Mouse (Mus musculus): Measurements from ENCODE around the gene Hist2h2aa1.

Gene Hist2h2aa1

DNA sequence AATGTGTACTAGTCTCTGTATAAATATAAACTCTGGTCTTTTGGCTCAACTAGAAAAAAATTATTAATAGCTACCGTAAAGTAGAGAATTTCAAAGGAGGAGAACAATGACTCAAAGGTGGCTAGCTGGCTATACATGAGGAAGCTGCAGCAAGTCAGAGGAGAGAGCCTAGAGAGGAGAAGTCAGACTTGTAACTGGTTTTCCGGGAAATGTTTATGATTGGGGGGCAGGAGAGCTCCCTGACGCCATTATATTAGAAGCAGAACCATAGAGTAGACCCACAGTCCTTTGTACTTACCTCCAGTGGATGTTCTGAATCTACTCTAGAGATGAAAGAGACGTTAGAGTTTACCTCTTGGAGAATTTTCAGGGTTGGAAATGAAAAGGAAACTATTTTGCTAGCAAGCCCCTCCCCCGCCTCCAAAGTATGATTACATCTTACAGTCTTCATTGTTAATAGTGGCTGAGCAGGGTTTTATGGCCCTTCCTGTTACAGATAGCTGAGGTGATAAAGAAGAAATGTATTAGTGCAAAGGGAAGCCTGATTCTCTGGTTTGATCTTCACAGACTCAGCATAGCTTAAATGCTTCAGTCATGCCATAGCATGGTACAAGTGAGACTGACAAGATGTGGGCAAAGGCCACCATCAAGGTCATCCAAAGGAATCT, 10.8 kb downstream of the Hist2h2aa1 start:
- no peak for DNase-seq

DNA sequence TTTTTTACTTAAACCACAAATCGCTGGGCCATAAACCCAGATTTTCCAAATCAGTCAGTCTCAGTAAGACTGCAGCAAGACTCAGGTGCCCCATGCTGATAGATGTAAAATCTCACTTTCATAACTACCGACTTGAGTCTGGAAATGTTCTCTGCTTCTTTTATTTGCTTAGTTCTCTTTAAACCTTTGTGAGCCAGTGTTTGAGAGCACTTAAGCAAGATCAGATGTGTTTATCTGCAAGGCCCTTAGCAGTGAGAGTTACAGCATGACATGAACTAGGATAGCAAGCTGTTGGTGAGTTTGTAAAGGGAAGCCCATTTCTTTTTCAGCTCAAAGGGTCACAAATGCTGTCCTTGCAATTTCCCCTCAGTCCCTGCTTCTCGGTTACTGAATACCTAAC, 11.9 kb downstream of the Hist2h2aa1 start:
- no peak for DNase-seq

DNA sequence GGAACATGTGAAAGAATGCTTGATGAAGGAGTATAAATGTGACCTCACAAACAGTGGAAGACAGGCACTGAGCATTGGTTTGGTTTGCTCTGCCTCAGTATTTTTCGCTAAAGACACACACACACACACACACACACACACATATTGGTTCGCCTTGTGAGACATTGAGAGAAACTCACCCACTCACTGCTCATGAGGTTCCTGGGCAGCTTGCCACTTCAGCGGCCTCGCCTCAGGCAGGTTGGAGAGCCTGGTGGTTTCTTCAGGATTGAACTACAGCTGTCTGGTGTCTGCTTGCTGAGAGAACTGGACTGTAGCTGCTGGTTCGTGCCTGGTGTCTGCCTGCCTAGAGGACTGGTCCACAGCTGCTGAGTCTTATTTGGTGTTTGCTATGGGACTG, 14.9 kb downstream of the Hist2h2aa1 start:
- DNase-seq: no peak

DNA sequence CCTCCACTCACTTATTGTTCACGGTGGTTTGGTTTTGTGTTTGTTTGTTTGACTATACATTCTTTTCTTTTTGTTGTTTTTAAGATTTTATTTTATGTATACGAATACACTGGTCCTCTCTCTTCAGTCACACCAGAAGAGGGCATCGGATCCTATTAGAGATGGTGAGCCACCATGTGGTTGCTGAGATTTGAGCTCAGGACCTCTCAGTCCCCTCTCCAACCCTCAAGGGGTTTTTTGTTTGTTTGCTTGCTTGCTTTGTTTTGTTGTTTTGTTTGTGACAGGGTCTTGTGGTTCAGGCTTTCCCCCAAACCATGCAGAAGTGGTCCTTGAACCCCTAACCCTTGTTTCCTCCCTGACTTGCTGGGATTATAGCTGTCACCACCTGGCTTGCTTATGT, 16.3 kb downstream of the Hist2h2aa1 start:
- DNase-seq: no peak

DNA sequence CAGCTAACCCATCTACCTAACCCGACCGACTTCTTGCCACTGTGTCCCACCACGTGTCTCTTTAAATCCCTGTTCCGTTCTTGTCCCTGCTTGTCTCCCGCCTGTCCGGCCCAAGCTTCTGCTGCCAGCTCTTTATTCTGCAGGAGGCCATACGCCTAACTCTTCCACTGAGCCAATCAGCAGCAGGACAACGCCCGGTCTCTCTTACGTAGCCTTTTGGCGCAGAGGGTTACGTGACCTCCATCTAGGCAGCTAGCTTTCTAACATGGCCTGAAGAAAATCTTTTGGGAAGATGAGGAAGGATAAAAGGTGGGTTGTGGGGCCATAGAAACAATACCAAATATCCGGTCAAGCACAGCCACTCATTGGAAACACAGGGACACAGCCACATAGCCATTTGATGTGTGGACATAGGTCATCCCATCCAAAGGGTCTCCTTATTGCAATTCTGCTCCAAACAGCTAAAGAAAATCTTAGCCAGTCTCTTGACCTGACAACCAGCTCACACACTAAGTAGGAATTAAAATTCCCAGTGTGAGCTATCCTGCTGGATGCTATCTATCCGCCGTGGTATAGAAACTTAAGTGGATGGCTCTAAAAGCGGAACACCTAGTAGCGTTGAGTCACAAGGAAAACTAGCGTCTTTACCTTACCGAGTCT, 17.0 kb downstream of the Hist2h2aa1 start:
- DNase-seq: peak; percentile 56

DNA sequence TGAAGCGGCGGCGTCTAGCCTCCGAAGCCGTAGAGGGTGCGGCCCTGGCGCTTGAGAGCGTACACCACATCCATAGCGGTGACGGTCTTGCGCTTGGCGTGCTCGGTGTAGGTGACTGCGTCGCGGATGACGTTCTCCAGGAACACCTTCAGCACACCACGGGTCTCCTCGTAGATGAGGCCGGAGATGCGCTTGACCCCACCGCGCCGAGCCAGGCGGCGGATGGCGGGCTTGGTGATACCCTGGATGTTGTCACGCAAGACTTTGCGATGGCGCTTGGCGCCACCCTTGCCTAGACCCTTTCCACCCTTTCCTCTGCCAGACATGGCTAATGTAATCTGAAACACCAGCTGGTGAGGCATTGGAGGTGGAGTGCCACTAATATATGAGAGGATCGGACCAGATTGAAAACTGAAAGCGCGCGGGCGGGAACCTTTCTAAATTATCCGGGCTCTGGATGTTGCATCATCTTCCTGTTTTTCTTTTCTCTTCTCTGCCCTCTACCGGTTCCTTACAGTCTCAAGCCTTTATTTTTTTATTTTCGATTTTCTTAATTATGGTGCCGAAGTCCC, 17.8 kb downstream of the Hist2h2aa1 start, which contains the start of gene Hist2h4:
Gene Hist2h4, minus strand, starts transcription at position 333 of the 572 bp plus-strand sequence.
- DNase-seq: peak; percentile 91

DNA sequence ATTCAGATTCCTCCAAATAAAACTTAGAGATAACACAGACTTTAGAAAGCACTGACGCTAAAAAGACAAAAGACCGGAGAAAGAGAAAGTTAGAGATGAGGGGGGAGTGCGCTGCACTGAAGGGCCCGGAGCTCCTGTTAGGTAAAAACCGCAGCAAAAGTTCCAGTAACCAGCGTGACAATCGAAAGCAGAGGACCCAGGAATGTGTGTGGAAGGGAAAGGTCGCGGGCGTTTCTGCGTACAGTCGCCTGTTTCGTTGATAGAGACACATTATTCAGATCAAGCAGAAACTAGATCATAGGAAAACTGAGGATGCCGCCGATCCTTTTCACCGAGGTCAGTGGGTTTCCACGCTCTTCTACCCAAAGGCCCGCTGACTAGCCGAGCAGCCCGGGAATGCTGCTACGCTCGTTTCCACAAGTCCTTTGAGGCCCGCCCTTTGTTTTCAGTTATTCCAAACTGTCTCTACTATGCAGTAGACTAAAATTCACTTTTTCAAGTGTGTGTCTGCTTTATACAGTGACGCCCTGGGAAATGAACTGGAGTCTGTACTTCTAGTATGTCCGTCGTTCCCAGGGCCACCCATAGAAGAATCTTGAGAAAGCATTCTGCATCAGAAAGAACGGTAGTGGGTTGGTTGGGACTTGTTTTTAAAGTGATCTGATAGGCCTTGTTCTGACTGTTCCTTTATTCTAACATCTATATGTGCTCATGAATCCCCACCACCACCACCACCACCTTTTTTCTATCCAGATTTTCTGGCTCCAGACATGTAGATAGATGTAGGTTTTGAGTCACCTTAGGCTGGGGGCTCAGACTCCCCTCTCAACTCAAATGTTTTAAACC, 18.5 kb downstream of the Hist2h2aa1 start:
- DNase-seq: peak; percentile 65

DNA sequence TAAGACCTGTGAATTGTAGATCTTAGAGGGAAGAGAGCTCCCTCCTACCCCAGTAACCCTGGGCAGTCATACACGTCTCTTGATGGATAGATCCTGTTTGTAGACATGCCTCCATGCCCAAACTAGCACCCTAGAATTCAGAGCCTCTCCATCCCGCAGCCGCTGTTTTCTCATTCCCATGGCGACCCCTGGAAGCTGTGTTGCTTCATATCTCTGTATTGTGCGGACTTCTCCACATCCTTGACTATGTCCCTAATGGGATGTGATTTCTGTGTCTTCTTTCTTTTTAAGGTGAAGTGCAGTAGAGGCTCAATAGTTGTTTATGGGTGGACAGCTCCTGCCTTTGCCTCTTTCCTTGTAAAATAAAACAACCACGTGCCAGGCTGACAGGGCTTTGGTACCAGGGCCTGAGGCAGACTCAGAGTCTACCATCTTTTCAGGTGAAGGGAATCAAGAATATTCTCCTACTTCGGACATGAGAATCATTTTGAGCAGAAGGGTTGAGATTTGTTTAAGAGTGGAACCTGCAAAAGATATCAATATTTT, 19.2 kb downstream of the Hist2h2aa1 start:
- no peak for DNase-seq

DNA sequence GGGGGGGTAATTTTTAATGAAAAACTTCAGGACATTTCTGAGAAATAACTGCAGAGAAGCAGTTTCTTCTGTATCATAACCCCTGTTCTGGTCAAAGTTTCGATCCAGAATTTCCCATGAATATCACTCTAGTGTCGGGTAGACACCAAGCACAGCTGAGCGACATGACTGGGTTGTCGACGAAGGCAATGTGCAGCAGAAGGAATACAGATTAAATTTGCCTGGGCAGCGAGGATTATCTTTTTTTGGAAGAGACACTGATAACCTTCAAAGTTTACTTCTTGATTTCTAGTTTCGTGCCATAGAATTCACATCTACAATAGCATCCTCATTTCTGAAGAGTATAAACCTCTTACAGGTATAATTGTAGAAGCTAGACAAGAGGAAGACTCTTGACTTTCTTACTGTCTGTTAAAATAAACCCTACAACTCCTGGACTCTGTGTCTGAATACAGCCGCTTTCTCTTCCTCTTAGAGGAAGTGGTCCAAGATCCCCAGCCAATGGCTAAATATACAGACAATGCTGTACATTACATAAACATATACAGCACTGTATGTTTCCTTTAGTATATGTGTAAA, 20.9 kb downstream of the Hist2h2aa1 start:
- no peak for DNase-seq

DNA sequence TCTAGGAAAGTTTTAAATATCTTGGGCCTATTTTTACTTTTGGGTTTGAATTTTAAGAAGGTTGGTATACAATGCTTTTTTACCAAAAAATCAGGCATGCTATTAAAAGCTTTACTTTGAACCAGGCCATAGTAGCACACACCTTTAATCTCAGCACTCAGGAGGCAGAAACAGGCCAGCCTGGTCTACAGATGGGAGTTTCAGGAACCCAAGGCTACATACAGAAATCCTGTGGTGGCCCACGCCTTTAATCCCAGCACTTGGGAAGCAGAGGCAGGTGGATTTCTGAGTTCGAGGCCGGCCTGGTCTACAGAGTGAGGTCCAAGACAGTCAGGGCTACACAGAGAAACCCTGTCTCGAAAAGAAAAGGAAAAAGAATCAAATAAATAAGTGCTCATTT, 22.2 kb downstream of the Hist2h2aa1 start:
- DNase-seq: no peak

DNA sequence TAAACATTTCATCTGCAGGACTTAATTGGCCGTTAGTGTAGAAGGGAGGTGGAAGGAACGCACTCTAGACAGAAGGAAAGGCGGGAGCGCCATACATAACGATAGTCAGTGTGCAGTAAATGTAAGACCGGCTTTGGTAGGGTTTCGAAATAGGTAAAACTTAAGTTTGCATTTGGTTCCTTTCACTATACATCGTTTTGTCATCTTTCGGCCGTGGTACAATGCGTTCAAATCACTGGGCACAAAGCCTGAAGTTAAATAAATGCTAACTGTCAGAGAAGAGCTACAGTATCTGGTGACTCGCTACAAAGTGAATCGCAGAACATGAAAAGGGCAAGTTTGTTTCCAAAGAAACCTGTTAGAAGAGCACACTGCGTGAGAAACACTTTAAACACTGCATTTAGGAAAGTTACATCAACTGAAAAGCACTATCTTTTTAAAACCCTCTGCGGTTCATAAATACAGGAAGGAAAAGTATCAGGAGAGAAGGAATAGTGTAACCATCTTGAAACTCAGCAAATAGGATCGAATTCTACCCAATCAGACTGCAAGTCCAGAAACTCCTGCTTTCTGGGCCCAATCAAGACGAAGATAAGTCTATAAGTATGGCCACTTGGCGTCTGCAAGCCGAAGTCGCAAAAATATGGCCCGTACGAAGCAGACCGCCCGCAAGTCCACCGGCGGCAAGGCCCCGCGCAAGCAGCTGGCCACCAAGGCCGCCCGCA, 22.9 kb downstream of the Hist2h2aa1 start, which contains the start of gene Hist2h3b:
Gene Hist2h3b, plus strand, starts transcription at position 604 of the 725 bp plus-strand sequence.
- DNase-seq: peak; percentile 85

DNA sequence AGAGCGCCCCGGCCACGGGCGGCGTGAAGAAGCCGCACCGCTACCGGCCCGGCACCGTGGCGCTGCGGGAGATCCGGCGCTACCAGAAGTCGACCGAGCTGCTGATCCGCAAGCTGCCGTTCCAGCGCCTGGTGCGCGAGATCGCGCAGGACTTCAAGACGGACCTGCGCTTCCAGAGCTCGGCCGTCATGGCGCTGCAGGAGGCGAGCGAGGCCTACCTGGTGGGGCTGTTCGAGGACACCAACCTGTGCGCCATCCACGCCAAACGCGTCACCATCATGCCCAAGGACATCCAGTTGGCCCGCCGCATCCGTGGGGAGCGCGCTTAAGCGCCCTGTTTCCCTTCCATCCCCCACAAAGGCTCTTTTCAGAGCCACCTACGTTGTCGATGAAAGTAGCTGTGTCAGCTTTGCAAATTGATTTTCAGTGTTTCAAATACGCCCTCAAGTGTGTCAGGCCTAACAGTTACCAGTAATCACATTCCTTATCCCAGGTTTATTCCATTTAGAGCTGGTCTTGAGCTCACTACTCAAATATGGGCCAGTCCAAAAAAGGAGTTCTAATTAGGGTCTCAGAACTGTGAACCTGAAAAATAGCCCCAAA, 23.6 kb downstream of the Hist2h2aa1 start:
- peak; percentile 54 for DNase-seq

DNA sequence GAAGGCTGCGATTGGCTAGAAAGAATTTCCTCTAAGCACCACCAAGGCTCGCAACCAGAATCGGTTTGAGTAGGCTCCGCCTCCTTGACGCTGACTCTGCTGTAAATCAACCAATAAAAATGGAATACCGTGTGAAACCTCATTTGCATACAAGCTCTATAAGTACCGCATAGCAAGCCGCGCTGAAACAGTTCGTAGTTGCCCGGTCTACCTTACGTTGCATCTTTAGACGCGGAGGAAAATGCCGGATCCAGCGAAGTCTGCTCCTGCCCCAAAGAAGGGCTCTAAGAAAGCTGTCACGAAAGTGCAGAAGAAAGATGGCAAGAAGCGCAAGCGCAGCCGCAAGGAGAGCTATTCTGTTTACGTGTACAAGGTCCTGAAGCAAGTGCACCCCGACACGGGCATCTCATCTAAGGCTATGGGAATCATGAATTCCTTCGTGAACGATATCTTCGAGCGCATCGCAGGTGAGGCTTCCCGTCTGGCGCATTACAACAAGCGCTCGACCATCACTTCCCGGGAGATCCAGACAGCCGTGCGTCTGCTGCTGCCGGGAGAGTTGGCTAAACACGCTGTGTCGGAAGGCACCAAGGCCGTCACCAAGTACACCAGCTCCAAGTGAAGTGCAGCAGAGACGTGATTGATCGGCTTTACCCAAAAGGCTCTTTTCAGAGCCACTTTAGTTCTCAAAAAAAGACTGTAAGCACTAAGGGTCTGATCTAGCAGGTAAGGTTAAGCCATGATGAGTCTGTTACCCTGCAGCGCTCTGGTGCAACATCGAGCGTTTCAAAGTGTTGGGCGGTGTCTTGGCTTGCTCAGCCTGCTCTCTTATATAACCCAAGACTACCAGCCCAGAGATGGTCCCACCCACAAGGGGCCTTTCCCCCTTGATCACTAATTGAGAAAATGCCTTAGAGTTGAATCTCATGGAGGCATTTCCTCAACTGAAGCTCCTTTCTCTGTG, 24.5 kb downstream of the Hist2h2aa1 start, which contains the start of gene Hist2h2bb:
Gene Hist2h2bb, plus strand, starts transcription at position 242 of the 964 bp plus-strand sequence.
- DNase-seq: peak; percentile 87

DNA sequence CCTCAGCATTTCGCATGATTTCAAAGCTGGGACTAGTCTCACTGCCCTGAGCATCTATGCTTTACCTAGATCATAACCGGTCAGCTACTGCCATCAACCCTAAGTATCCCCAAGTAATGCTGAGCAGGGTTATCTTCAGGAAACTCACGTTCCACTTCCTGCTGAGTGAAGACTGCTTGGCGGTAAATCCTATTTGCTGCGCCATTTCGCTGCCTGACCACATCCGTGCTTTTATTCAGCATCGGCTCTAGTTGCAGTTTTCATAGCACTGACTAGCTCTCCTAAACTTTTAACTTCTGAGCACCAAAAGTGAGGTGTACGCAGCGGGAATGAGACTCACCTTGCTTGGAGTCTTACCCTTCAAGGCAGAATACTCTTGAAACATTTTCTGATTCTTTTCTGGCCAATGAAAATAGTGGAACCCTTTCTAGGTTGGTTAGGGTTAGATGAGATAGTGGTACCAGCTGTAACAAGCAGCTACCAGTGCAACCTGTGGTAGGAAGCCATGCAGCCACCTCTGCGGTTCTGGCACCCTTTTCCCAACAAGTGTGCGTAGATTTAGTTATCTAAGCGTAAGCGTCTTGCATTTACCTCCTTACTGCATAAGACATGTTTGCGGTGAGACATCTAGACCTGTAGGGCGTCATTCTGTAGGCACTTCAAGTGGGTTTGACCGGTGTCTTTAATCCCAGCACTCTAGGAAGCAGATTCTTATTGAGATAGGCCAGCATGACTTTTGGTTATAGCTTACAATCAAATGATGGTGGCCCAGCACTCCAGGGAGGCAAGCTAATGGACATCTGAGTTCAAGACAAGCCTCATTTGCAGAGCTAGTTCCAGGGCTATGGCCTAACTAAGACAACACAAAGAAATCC, 28.5 kb downstream of the Hist2h2aa1 start:
- peak; percentile 55 for DNase-seq

DNA sequence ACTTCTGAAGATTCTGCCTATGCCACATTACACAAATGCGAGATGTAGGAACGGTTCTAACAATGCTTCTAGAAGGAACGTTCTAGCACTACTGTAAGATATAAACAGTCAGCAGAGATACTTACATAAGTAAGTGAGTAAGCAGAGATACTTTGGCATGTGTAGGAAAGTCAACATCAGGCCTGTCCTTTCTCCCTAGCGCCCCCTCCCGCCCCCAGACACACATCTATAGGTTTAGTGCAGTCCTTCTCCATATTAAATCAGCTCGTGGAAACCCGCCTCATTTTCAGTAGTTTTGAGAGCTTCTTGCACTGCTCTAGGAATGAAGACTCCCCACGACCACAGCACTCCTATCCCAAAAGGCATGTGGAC, 32.1 kb downstream of the Hist2h2aa1 start:
- peak; percentile 95 for DNase-seq

DNA sequence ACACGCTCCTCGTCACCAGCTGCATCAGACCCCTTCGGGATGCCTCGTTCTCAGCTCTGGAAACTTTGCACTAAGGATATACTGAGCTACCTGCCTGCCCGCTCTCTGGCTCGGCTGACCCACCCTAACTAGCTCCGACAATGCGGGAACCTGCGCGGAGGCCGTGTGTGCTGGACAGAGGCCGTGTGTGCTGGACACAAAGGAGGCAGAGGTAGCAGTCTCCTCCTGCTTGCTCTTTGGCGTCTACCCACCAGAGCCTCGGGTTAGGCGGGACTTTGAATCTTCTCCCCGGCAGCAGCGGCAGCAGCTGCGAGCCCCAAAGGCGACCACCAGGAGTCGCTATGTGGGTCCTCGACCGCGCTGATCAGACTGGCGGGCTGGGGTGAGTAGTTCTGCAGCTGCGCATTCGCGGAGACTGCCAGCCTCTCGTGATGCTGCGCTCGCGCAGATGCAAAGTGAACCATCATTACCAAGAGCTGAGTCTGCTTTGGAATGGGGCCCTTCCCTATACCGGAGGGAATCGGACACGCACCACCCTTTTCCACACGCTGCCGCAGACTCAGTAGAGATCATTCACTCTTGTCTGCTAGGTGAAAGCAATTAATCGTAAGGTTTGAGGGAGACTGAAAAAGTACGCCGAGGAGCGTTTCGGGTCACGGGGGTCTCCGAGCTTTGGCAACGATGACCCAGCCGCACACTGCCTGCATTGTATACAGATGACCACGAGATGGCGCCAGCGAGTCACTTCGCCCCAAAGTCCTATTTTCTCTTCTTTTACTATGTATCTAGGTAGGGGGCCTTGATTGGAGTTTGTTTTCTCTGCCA, 32.7 kb downstream of the Hist2h2aa1 start:
- DNase-seq: peak; percentile 97

DNA sequence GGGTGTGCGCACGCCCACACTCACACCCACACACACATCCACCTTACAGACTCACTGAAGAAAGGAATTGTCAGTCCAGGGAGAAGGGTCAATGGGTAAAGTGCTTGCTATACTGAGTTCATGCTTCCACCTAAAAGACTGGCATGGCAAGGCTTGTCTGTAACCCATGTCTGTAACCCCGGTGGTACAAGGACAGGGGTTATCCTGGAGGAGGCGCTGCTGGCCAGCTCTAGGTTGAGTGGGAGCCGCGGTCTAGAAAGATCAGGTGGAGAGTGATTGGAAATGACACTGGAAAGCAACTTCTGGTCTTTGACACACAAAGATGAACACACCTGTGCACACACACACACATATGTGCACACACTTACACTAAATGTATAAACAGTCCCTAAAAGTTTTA, 35.4 kb downstream of the Hist2h2aa1 start:
- no peak for DNase-seq

DNA sequence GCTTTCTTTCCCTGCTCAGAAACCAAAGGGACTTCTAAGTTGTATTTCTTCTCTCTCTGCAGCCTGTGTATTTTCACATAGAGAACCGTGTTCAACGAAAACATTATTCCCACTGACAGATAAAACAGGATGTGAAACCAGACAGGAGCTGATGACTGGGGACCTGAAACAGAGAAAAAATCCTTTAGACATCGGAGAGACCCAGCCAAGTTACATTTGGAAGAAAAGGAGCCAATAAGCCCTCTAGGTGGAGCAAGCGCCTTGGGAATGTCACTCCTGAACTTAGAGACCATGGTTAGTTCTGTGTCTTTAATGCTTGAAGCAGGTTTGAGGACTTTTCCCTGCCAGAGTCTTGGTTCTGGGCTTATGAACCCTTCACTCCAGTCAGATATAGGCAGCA, 39.2 kb downstream of the Hist2h2aa1 start:
- no peak for DNase-seq
